8 mouse cellular contexts compared by ENCODE assay signal in the genomic region with DNA sequence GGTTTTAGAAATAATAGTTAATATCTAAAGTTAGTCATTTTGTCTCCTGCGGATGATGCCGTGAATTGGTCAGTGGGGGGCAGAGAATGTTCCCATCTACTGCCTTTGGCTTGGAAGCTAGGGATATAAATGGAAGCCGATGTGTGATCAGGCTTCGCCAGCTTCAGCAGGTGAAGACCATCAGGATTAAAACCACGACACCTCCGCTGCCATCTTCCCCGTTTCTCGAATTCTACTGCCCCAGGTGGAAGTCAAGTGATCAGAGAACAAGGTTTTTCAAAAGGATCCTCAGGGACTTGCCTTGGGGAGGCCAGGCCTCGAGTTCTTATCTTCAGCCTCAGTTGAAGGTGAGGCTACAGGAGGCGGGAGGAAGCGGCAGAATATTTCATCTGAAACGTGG. TPM values are rescaled to one million over a fixed set of nuclear protein-coding genes. Genes with fewer than 3 reads are reported as not detected.
DNase-seq lines count a peak whose midpoint lies in the region; ATAC-seq and TF ChIP-seq lines count a peak whose summit lies in the region.

A gene (minus strand): TSS at position 101 of the 400 bp plus-strand sequence.

- no peak within 1 kb of the TSS for H3K4me2 ChIP-seq in intestine, embryonic 16.5 days (ENCODE audit: low read depth, low read length)

- no peaks in the 10 kb centered on the region for H3K27me3 ChIP-seq in intestine, embryonic 16.5 days (replicated peaks; ENCODE audit: control insufficient read depth, insufficient read depth, low read length)
- H3K27me3 ChIP-seq in midbrain, embryonic 10.5 days (ENCODE audit: low read depth, poor library complexity, severe bottlenecking), result no peaks in the 10 kb centered on the region

- peaks cover 7% of the 10 kb centered on the region for H3K4me1 ChIP-seq in bone marrow macrophage, adult 2 months (ENCODE audit: control insufficient read depth, insufficient read depth, low read length)
- peaks cover 5% of the 10 kb centered on the region; the same call in 1 of the 2 replicates for H3K4me1 ChIP-seq in intestine, embryonic 16.5 days (ENCODE audit: control insufficient read depth, insufficient read depth, low read length)
- peaks cover 34% of the 10 kb centered on the region for H3K4me1 ChIP-seq in midbrain, embryonic 10.5 days

- no peak for DNase-seq in layer of hippocampus, adult 18-20 months (ENCODE audit: low spot score in 2 of 2)
- no peak for DNase-seq in layer of hippocampus, adult 11-12 months (ENCODE audit: low spot score)
- no peak for DNase-seq in gonadal fat pad, adult 2 months (ENCODE audit: low read depth)
- no peak for DNase-seq in midbrain, embryonic 10.5 days (ENCODE audit: low spot score)
- no peak for DNase-seq in Muller cell, postnatal 12 days (ENCODE audit: inconsistent ontology term)
- no peak for DNase-seq in thymus, postnatal 36 days

- ATAC-seq in intestine, embryonic 16.5 days, result no peak

- no peak within 1 kb of the TSS for H3K4me3 ChIP-seq in bone marrow macrophage, adult 2 months (ENCODE audit: insufficient read depth, low read length)
- no peak within 1 kb of the TSS for H3K4me3 ChIP-seq in intestine, embryonic 16.5 days (ENCODE audit: low read length)
- no peak within 1 kb of the TSS for H3K4me3 ChIP-seq in midbrain, embryonic 10.5 days

- TF ChIP-seq CTCF in bone marrow macrophage, adult 2 months (IDR thresholded peaks at IDR 0.05; ENCODE audit: low read depth, low read length), result no peak

- H3K27ac ChIP-seq in bone marrow macrophage, adult 2 months (ENCODE audit: insufficient read depth, low read depth, low read length), result no peak within 1 kb of the TSS
- no peak within 1 kb of the TSS for H3K27ac ChIP-seq in intestine, embryonic 16.5 days (ENCODE audit: low read length)
- no peak within 1 kb of the TSS for H3K27ac ChIP-seq in midbrain, embryonic 10.5 days (replicated peaks)

- TF ChIP-seq POLR2A in bone marrow macrophage, adult 2 months (IDR thresholded peaks at IDR 0.05; ENCODE audit: borderline replicate concordance, low read depth, low read length), result no peak

- H3K9me3 ChIP-seq in intestine, embryonic 16.5 days (ENCODE audit: control insufficient read depth, low read length), result no peaks in the 10 kb centered on the region
- H3K9me3 ChIP-seq in midbrain, embryonic 10.5 days (replicated peaks), result no peaks in the 10 kb centered on the region

- no peak within 1 kb of the TSS for H3K9ac ChIP-seq in intestine, embryonic 16.5 days (ENCODE audit: low read depth, low read length)

- no peaks in the 10 kb centered on the region for H3K36me3 ChIP-seq in intestine, embryonic 16.5 days (ENCODE audit: control insufficient read depth, insufficient read depth, low read length)
- no peaks in the 10 kb centered on the region for H3K36me3 ChIP-seq in midbrain, embryonic 10.5 days

- 90% methylated on average over 12 of the region's 12 CpGs for WGBS in intestine, embryonic 16.5 days
- 91% methylated on average over 12 of the region's 12 CpGs for WGBS in midbrain, embryonic 10.5 days

RNA-seq across cellular contexts. Expression of the gene that starts here (rescaled TPM):
- 100 to 1,000 TPM; 230 to 234 TPM for total RNA-seq in layer of hippocampus, adult 18-20 months (2021)
- 101 and 105 TPM in 2 replicates for polyA plus RNA-seq in bone marrow macrophage, adult 2 months (2012; ENCODE audit: insufficient read depth, insufficient read length, missing spikeins)
- 39.8 and 47.1 TPM in 2 replicates for polyA plus RNA-seq in gonadal fat pad, adult 2 months (2012; rRNA removed)
- 39.7 and 48.9 TPM in 2 replicates for polyA plus RNA-seq in intestine, embryonic 16.5 days (2015; fragmentation: Nextera tagmentation; extraction: Ambion mirVana)
- 54.8 and 56.3 TPM in 2 replicates for polyA plus RNA-seq in midbrain, embryonic 10.5 days (2016; fragmentation: Nextera tagmentation; extraction: Ambion mirVana)
